In genomic region chr6:47279183-47279582, GRCm38 (mm10) we compare ENCODE assay signal across 15 mouse cellular contexts.
A peak's percentile ranks its signal among the peaks of the same experiment; 100 is the strongest.
DNase-seq lines count a peak whose midpoint lies in the region; ATAC-seq lines count a peak whose summit lies in the region.
"Had no signal": no experiment of that assay in that cellular context is flagged by ENCODE, and none has a peak within 500 bp of the region (broad histone marks: within the 10 kb centered on the region; RNA-seq: fewer than 3 reads in every experiment).

No protein-coding gene starts in this region.

- peak; percentile 59 for DNase-seq in neural tube, embryonic 11.5 days (ENCODE audit: low spot score)
- DNase-seq in neural tube, embryonic 10.5 days (ENCODE audit: extremely low spot score, low spot score): no peak
- DNase-seq in hindbrain, embryonic 11.5 days (ENCODE audit: low spot score): peak; percentile 64
- peak; percentile 77 for DNase-seq in midbrain, embryonic 14.5 days
- DNase-seq in spleen, adult 12 weeks (ENCODE audit: low spot score): no peak
- no peak for DNase-seq in urinary bladder, postnatal 10 days (ENCODE audit: low spot score)
- no peak for DNase-seq in lung, adult 18-20 months
- no peak for DNase-seq in heart, adult 18-20 months
- DNase-seq: cerebellum, adult 9-10 months; gastrocnemius, postnatal 25 days; kidney, adult 2 months; layer of hippocampus, adult 9-11 months; lung, embryonic 14.5 days had no signal

- no peak overlapping the region for H3K4me3 ChIP-seq in neural tube, embryonic 11.5 days (ENCODE audit: low read depth, low read length)
- no peak overlapping the region for H3K4me3 ChIP-seq in hindbrain, embryonic 11.5 days (ENCODE audit: low read depth, low read length)
- H3K4me3 ChIP-seq in midbrain, embryonic 14.5 days (replicated peaks; ENCODE audit: low read depth, low read length): no peak overlapping the region
- H3K4me3 ChIP-seq: erythroblast, embryonic 14.5 days; limb, embryonic 13.5 days had no signal

- 0 out of 2 replicates have a peak, but pooled peaks cover 4% of the 10 kb centered on the region for H3K4me1 ChIP-seq in neural tube, embryonic 11.5 days (ENCODE audit: control insufficient read depth, insufficient read depth, low read length)
- no peaks in the 10 kb centered on the region for H3K4me1 ChIP-seq in hindbrain, embryonic 11.5 days (replicated peaks; ENCODE audit: control insufficient read depth, insufficient read depth, low read length)
- peaks cover 15% of the 10 kb centered on the region; the same call in 1 of the 2 replicates for H3K4me1 ChIP-seq in midbrain, embryonic 14.5 days (ENCODE audit: control insufficient read depth, insufficient read depth, low read length)

- no peak overlapping the region for H3K4me2 ChIP-seq in neural tube, embryonic 11.5 days (ENCODE audit: low read depth)
- H3K4me2 ChIP-seq in hindbrain, embryonic 11.5 days (replicated peaks; ENCODE audit: low read depth, low read length): no peak overlapping the region
- H3K4me2 ChIP-seq in midbrain, embryonic 14.5 days (ENCODE audit: low read length): no peak overlapping the region
- H3K4me2 ChIP-seq: limb, embryonic 13.5 days; lung, embryonic 14.5 days had no signal

- no peaks in the 10 kb centered on the region for H3K36me3 ChIP-seq in neural tube, embryonic 11.5 days (ENCODE audit: control insufficient read depth, insufficient read depth, low read length)
- H3K36me3 ChIP-seq in hindbrain, embryonic 11.5 days (ENCODE audit: control insufficient read depth, insufficient read depth, low read length): no peaks in the 10 kb centered on the region
- no peaks in the 10 kb centered on the region for H3K36me3 ChIP-seq in midbrain, embryonic 14.5 days (ENCODE audit: control insufficient read depth, insufficient read depth, low read length)
- H3K36me3 ChIP-seq: limb, embryonic 13.5 days had no signal

- H3K27ac ChIP-seq in neural tube, embryonic 11.5 days (ENCODE audit: low read depth, low read length): no peak overlapping the region
- H3K27ac ChIP-seq in hindbrain, embryonic 11.5 days (ENCODE audit: low read depth, low read length): no peak overlapping the region
- H3K27ac ChIP-seq in midbrain, embryonic 14.5 days (replicated peaks; ENCODE audit: low read depth, low read length): peak overlapping the region; percentile 54
- H3K27ac ChIP-seq: limb, embryonic 13.5 days had no signal

- no peaks in the 10 kb centered on the region for H3K27me3 ChIP-seq in neural tube, embryonic 11.5 days (ENCODE audit: control insufficient read depth, insufficient read depth, low read length)
- peaks cover 5% of the 10 kb centered on the region; the same call in 1 of the 2 replicates for H3K27me3 ChIP-seq in hindbrain, embryonic 11.5 days (ENCODE audit: control insufficient read depth, insufficient read depth, low read length)
- H3K27me3 ChIP-seq in midbrain, embryonic 14.5 days (ENCODE audit: control insufficient read depth, insufficient read depth, low read length): no peaks in the 10 kb centered on the region

- 0% methylated on average over 1 of the region's 1 CpGs for WGBS in neural tube, embryonic 11.5 days
- WGBS in hindbrain, embryonic 11.5 days: 0% methylated on average over 1 of the region's 1 CpGs
- 6% methylated on average over 1 of the region's 1 CpGs for WGBS in midbrain, embryonic 14.5 days

- no peak overlapping the region for H3K9ac ChIP-seq in neural tube, embryonic 11.5 days (ENCODE audit: low read length)
- H3K9ac ChIP-seq in hindbrain, embryonic 11.5 days (ENCODE audit: low read depth, low read length): no peak overlapping the region
- no peak overlapping the region; the same call in 1 of the 2 replicates for H3K9ac ChIP-seq in midbrain, embryonic 14.5 days (replicated peaks; ENCODE audit: low read length)
- H3K9ac ChIP-seq: limb, embryonic 13.5 days; lung, embryonic 14.5 days had no signal

- no peaks in the 10 kb centered on the region for H3K9me3 ChIP-seq in neural tube, embryonic 11.5 days (ENCODE audit: control insufficient read depth, low read length)
- H3K9me3 ChIP-seq in hindbrain, embryonic 11.5 days (ENCODE audit: control insufficient read depth, low read length): no peaks in the 10 kb centered on the region
- no peaks in the 10 kb centered on the region for H3K9me3 ChIP-seq in midbrain, embryonic 14.5 days (ENCODE audit: control insufficient read depth, low read length)
- H3K9me3 ChIP-seq: limb, embryonic 13.5 days had no signal

- peak; percentile 83 for ATAC-seq in neural tube, embryonic 11.5 days (ENCODE audit: insufficient read depth, low FRiP score, low TSS enrichment)
- peak; percentile 85; the same call in 1 of the 2 replicates for ATAC-seq in hindbrain, embryonic 11.5 days (ENCODE audit: low FRiP score)
- peak; percentile 57; the same call in 1 of the 2 replicates for ATAC-seq in midbrain, embryonic 14.5 days (ENCODE audit: low FRiP score, low TSS enrichment)

Comparison
In these comparisons a context has a peak if more than half of its experiments do, and no peak if none do; other contexts are left out.
1. DNase-seq: peak in neural tube, embryonic 11.5 days (single experiment), hindbrain, embryonic 11.5 days (single experiment) and midbrain, embryonic 14.5 days (single experiment); none in neural tube, embryonic 10.5 days (single experiment), spleen, adult 12 weeks (single experiment), urinary bladder, postnatal 10 days (single experiment), lung, adult 18-20 months (0 of 2) and heart, adult 18-20 months (0 of 2).
2. Peak in every context shown above with its lines, with median percentiles within 50 percentile points of each other: ATAC-seq.